Mouse (Mus musculus) embryonic facial prominence, embryonic 11.5 days (tissue): ENCODE results near the gene Slc28a1. TPM values are rescaled to one million over a fixed set of nuclear protein-coding genes. Genes with fewer than 3 reads are reported as not detected.

ENCODE experiments used
- ATAC-seq: fragments of 200-750 bp; cut with Nextera tagmentation; replicated peaks from 2 replicates; pipeline ENCODE4 v1.8.0; 2017; ENCODE audit warnings: low read depth; ENCODE audit not compliant: insufficient number of reproducible peaks, low FRiP score, low TSS enrichment
- DNase-seq: peaks from one replicate; pipeline ENCODE4 v3.0.0-alpha.2; 2015; ENCODE audit warnings: low spot score
- H3K27ac ChIP-seq: fragments of 300-500 bp; sonication (generic); replicated peaks from 2 replicates; pipeline ENCODE4 v1.5.1; 2014; ENCODE audit warnings: mild to moderate bottlenecking, low read depth, low read length, control low read depth
- H3K27me3 ChIP-seq: fragments of 300-500 bp; sonication (generic); 2 replicates; pipeline ENCODE4 v1.6.1; 2014; ENCODE audit warnings: mild to moderate bottlenecking, low read length, moderate library complexity, mixed read lengths; ENCODE audit not compliant: control insufficient read depth, insufficient read depth
- H3K36me3 ChIP-seq: fragments of 300-500 bp; sonication (generic); replicated peaks from 2 replicates; pipeline ENCODE4 v1.6.1; 2014; ENCODE audit warnings: low read depth, mild to moderate bottlenecking, low read length, moderate library complexity, mixed read lengths; ENCODE audit not compliant: control insufficient read depth, insufficient read depth
- H3K4me1 ChIP-seq: fragments of 300-500 bp; sonication (generic); 2 replicates; pipeline ENCODE4 v1.6.1; 2014; ENCODE audit warnings: low read length, mixed read lengths; ENCODE audit not compliant: control insufficient read depth, insufficient read depth
- H3K4me2 ChIP-seq: fragments of 300-500 bp; sonication (generic); 2 replicates; pipeline ENCODE4 v1.6.1; 2014; ENCODE audit warnings: low read depth, mild to moderate bottlenecking, control low read depth, low read length, moderate library complexity
- H3K4me3 ChIP-seq: fragments of 300-500 bp; sonication (generic); 2 replicates; pipeline ENCODE4 v1.5.1; 2014; ENCODE audit warnings: low read depth, low read length, control low read depth
- H3K9ac ChIP-seq: fragments of 300-500 bp; sonication (generic); replicated peaks from 2 replicates; pipeline ENCODE4 v1.6.1; 2014; ENCODE audit warnings: mild to moderate bottlenecking, control low read depth, low read length
- H3K9me3 ChIP-seq: fragments of 300-500 bp; sonication (generic); replicated peaks from 2 replicates; pipeline ENCODE4 v1.6.1; 2016; ENCODE audit warnings: mild to moderate bottlenecking, low read length, inconsistent platforms, mixed read lengths; ENCODE audit not compliant: control insufficient read depth
- WGBS: fragments of 180-500 bp; shearing (Covaris S2); extraction: QIAGEN DNeasy Blood & Tissue Kit; methylation state at CpG from one replicate; pipeline ENCODE4 v1.1.7; 2014; 5-methylcytosine and 5-hydroxymethylcytosine counted together
- polyA plus RNA-seq: library from polyadenylated mRNA; unstranded; fragments of >200 nt; fragmentation: Nextera tagmentation; extraction: Ambion mirVana; gene quantifications from 2 replicates; pipeline ENCODE4 v1.2.1, GENCODE M21; 2014

Slc28a1 gene
- polyA plus RNA-seq, 1 experiment from 2014 or later: not detected

- Histone ChIP-seq H3K36me3 (no peaks in the 10 kb centered on the region), H3K4me3 (no peak overlapping the region), H3K4me1 (no peaks in the 10 kb centered on the region), H3K9me3 (no peaks in the 10 kb centered on the region), H3K9ac (no peak overlapping the region), H3K27me3 (no peaks in the 10 kb centered on the region), H3K27ac (no peak overlapping the region), H3K4me2 (no peak overlapping the region)
- DNase-seq (no peak), ATAC-seq (no peak)
- WGBS: 56% methylated on average over 10 of the region's 10 CpGs
These were observed 10.9 kb downstream of the Slc28a1 start for GRCm38 (mm10) chr7:81125215-81126175.

GRCm38 (mm10) chr7:81131864-81132263, 17.3 kb downstream of the Slc28a1 start:
- H3K27ac ChIP-seq: no peak overlapping the region
- DNase-seq (peak; percentile 26), ATAC-seq (no peak)
- no peaks in the 10 kb centered on the region for H3K27me3 ChIP-seq
- 43% methylated on average over 7 of the region's 7 CpGs for WGBS
- no peaks in the 10 kb centered on the region; the same call in 1 of the 2 replicates for H3K4me1 ChIP-seq
- H3K36me3 ChIP-seq: no peaks in the 10 kb centered on the region
- no peak overlapping the region for H3K4me2 ChIP-seq
- H3K4me3 ChIP-seq: no peak overlapping the region
- H3K9me3 ChIP-seq: no peaks in the 10 kb centered on the region
- H3K9ac ChIP-seq: no peak overlapping the region

- Histone ChIP-seq H3K27me3 (no peaks in the 10 kb centered on the region), H3K9me3 (no peaks in the 10 kb centered on the region), H3K4me2 (no peak overlapping the region), H3K36me3 (no peaks in the 10 kb centered on the region), H3K4me1 (no peaks in the 10 kb centered on the region; the same call in 1 of the 2 replicates), H3K9ac (no peak overlapping the region), H3K4me3 (no peak overlapping the region), H3K27ac (no peak overlapping the region)
- ATAC-seq (no peak), DNase-seq (no peak)
- WGBS: 12% methylated on average over 2 of the region's 2 CpGs
These were observed 18.3 kb downstream of the Slc28a1 start for GRCm38 (mm10) chr7:81132851-81133279.

- DNase-seq: no peak
These were observed 18.8 kb downstream of the Slc28a1 start for GRCm38 (mm10) chr7:81133416-81133815.

GRCm38 (mm10) chr7:81133941-81134340, 19.3 kb downstream of the Slc28a1 start:
- WGBS: 69% methylated on average over 2 of the region's 2 CpGs
- no peak overlapping the region for H3K27ac ChIP-seq
- H3K36me3 ChIP-seq: no peaks in the 10 kb centered on the region
- no peaks in the 10 kb centered on the region for H3K9me3 ChIP-seq
- H3K4me1 ChIP-seq: no peaks in the 10 kb centered on the region; the same call in 1 of the 2 replicates
- no peak overlapping the region for H3K4me2 ChIP-seq
- H3K4me3 ChIP-seq: no peak overlapping the region
- no peaks in the 10 kb centered on the region for H3K27me3 ChIP-seq
- no peak overlapping the region for H3K9ac ChIP-seq
- DNase-seq (no peak), ATAC-seq (no peak)

More at GRCm38 (mm10) chr7:81133416-81133815, 18.8 kb downstream of the Slc28a1 start:
- Histone ChIP-seq H3K27ac (no peak overlapping the region), H3K4me1 (no peaks in the 10 kb centered on the region; the same call in 1 of the 2 replicates), H3K9ac (no peak overlapping the region), H3K36me3 (no peaks in the 10 kb centered on the region), H3K4me2 (no peak overlapping the region), H3K9me3 (no peaks in the 10 kb centered on the region), H3K27me3 (no peaks in the 10 kb centered on the region), H3K4me3 (no peak overlapping the region)
- ATAC-seq: no peak
- WGBS: 60% methylated on average over 6 of the region's 6 CpGs

GRCm38 (mm10) chr7:81134614-81135067, 20.0 kb downstream of the Slc28a1 start:
- peak overlapping the region; percentile 11; the same call in 1 of the 2 replicates for H3K4me2 ChIP-seq
- no peaks in the 10 kb centered on the region for H3K36me3 ChIP-seq
- DNase-seq (peak; percentile 83), ATAC-seq (peak; percentile 84; the same call in 1 of the 2 replicates)
- H3K9me3 ChIP-seq: no peaks in the 10 kb centered on the region
- no peaks in the 10 kb centered on the region; the same call in 1 of the 2 replicates for H3K4me1 ChIP-seq
- H3K27me3 ChIP-seq: no peaks in the 10 kb centered on the region
- 23% methylated on average over 9 of the region's 9 CpGs for WGBS
- peak overlapping the region; percentile 42 for H3K9ac ChIP-seq
- H3K4me3 ChIP-seq: no peak overlapping the region
- no peak overlapping the region for H3K27ac ChIP-seq

- Histone ChIP-seq H3K9ac (no peak overlapping the region), H3K4me3 (no peak overlapping the region)
- WGBS: 83% methylated on average over 5 of the region's 5 CpGs
These were observed 22.7 kb downstream of the Slc28a1 start for GRCm38 (mm10) chr7:81137292-81137691.

GRCm38 (mm10) chr7:81139100-81139499, 24.5 kb downstream of the Slc28a1 start:
- 93% methylated on average over 7 of the region's 7 CpGs for WGBS
- no peak for ATAC-seq
- no peak overlapping the region for H3K27ac ChIP-seq
- no peak overlapping the region for H3K9ac ChIP-seq
- no peak for DNase-seq
- H3K4me1 ChIP-seq: no peaks in the 10 kb centered on the region
- H3K4me2 ChIP-seq: no peak overlapping the region
- no peaks in the 10 kb centered on the region for H3K27me3 ChIP-seq
- no peak overlapping the region for H3K4me3 ChIP-seq
- H3K36me3 ChIP-seq: no peaks in the 10 kb centered on the region
- no peaks in the 10 kb centered on the region for H3K9me3 ChIP-seq

More at GRCm38 (mm10) chr7:81137292-81137691, 22.7 kb downstream of the Slc28a1 start:
- DNase-seq: no peak
- Histone ChIP-seq H3K4me1 (no peaks in the 10 kb centered on the region; the same call in 1 of the 2 replicates), H3K27ac (no peak overlapping the region), H3K27me3 (no peaks in the 10 kb centered on the region), H3K36me3 (no peaks in the 10 kb centered on the region), H3K4me2 (no peak overlapping the region), H3K9me3 (no peaks in the 10 kb centered on the region)
- no peak for ATAC-seq
